Mouse (Mus musculus): ENCODE measurements at regions not wholly inside any gene's neighbourhood (a gene's known extent, or its start where the extent isn't known, plus 50 kb on each side); places are given as distances from the start of the nearest gene placed in this dataset.
"Not testable (repeated sequence)": the region's sequence is repeated elsewhere in the genome, so short reads cannot be mapped to it uniquely, and the experiment has no call there.

DNA sequence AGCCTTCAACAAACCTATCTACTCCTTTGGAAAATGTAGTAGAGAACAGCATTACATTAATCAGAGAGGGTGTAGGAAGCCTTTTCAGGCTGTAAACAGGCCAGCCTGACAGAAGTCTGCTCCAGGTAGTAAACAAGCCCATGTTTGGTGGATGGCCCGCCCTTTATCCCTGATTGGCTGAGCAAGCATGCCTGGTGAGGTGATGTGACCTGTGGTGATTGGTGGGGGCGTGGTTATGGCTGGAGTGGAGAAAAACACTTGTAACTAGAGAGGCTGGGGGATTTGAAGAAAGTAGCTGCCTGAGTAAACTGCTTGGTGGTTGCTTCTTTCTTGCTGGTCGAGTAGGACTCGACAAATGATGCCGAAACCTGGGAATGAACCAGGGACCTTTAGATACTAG is 621.3 kb upstream of the Dsel start:
- not testable (repeated sequence) for TF ChIP-seq POLR2A (IDR thresholded peaks at IDR 0.05; ENCODE audit: low read depth, low read length); CTCF (IDR thresholded peaks at IDR 0.05; ENCODE audit: extremely low read depth, insufficient read depth, insufficient read length, insufficient replicate concordance)
